Mouse (Mus musculus) limb, embryonic 12.5 days (tissue): Measurements from ENCODE around the gene Olfr987. TPM values are rescaled to one million over a fixed set of nuclear protein-coding genes. Genes with fewer than 3 reads are reported as not detected.
"Not testable (repeated sequence)": the region's sequence is repeated elsewhere in the genome, so short reads cannot be mapped to it uniquely, and the experiment has no call there.

Source experiments
- ATAC-seq: fragments of 200-750 bp; cut with Nextera tagmentation; 2 replicates; pipeline ENCODE4 v1.8.0; 2017; ENCODE audit warnings: low read depth, moderate TSS enrichment; ENCODE audit not compliant: insufficient number of reproducible peaks, insufficient read depth, low FRiP score, low TSS enrichment
- H3K27ac ChIP-seq: fragments of 300-500 bp; sonication (generic); 2 replicates; pipeline ENCODE4 v1.5.1; 2016; ENCODE audit warnings: mild to moderate bottlenecking, moderate library complexity
- H3K27me3 ChIP-seq: fragments of 300-500 bp; sonication (generic); 2 replicates; pipeline ENCODE4 v1.6.1; 2016; ENCODE audit warnings: mild to moderate bottlenecking, moderate library complexity
- H3K36me3 ChIP-seq: fragments of 300-500 bp; sonication (generic); 2 replicates; pipeline ENCODE4 v1.6.1; 2016; ENCODE audit warnings: mild to moderate bottlenecking, moderate library complexity
- H3K4me1 ChIP-seq: fragments of 300-500 bp; sonication (generic); replicated peaks from 2 replicates; pipeline ENCODE4 v1.6.1; 2016
- H3K4me2 ChIP-seq: fragments of 300-500 bp; sonication (generic); 2 replicates; pipeline ENCODE4 v1.6.1; 2016; ENCODE audit warnings: mild to moderate bottlenecking, moderate library complexity
- H3K4me3 ChIP-seq: fragments of 300-500 bp; sonication (generic); replicated peaks from 2 replicates; pipeline ENCODE4 v1.5.1; 2016; ENCODE audit warnings: mild to moderate bottlenecking
- H3K9ac ChIP-seq: fragments of 300-500 bp; sonication (generic); replicated peaks from 2 replicates; pipeline ENCODE4 v1.6.1; 2016; ENCODE audit warnings: mild to moderate bottlenecking, moderate library complexity
- H3K9me3 ChIP-seq: fragments of 300-500 bp; sonication (generic); 2 replicates; pipeline ENCODE4 v1.6.1; 2016; ENCODE audit warnings: mild to moderate bottlenecking, moderate library complexity
- WGBS: fragments of 180-500 bp; shearing (Covaris S2); methylation state at CpG from one replicate; pipeline ENCODE4 v1.1.7; 2016; 5-methylcytosine and 5-hydroxymethylcytosine counted together
- polyA plus RNA-seq: library from polyadenylated mRNA; unstranded; fragments of >200 nt; fragmentation: Nextera tagmentation; extraction: Ambion mirVana; gene quantifications from 2 replicates; pipeline ENCODE4 v1.2.1, GENCODE M21; 2016

Olfr987 gene
- polyA plus RNA-seq = not detected in 2 replicates

DNA sequence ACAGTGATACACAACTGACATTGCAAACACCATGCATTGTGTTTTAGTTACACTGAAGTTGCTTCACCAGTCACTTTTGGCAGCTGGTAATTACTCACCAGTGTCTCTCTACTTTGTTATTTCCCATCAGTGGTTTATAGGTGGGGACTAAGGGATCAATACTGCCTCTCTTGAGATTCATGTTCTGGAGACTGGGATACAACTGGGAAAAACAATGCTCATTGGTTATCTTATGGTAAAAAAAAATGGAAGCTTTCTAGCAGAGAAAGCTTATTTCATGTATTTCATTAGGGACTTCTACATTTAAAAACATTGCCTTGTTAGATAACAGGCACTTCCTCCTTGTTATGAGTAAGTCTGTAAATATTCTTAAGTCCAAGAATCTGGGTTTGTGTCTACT lies at the start of gene Olfr987:
Gene Olfr987, minus strand, starts transcription at position 101 of the 400 bp plus-strand sequence.
- not testable (repeated sequence) for H3K27me3 ChIP-seq, H3K4me1 ChIP-seq, ATAC-seq, H3K36me3 ChIP-seq, H3K9me3 ChIP-seq, H3K27ac ChIP-seq, H3K4me3 ChIP-seq, H3K9ac ChIP-seq, H3K4me2 ChIP-seq

DNA sequence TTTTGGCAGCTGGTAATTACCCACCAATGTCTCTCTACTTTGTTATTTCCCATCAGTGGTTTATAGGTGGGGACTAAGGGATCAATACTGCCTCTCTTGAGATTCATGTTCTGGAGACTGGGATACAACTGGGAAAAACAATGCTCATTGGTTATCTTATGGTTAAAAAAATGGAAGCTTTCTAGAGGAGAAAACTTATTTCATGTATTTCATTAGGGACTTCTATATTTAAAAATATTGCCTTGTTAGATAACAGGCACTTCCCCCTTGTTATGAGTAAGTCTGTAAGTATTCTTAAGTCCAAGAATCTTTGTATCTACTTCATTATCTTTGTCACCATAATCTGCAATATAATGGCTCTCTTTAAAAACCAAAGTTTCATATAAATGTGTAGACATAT lies 24.0 kb upstream of the Olfr987 start, which contains the start of gene Olfr988:
Gene Olfr988, minus strand, starts transcription at position 101 of the 400 bp plus-strand sequence.
- ATAC-seq, H3K4me3 ChIP-seq, H3K27ac ChIP-seq, H3K9ac ChIP-seq, H3K36me3 ChIP-seq, H3K4me1 ChIP-seq, H3K27me3 ChIP-seq, H3K9me3 ChIP-seq, H3K4me2 ChIP-seq: not testable (repeated sequence)

DNA sequence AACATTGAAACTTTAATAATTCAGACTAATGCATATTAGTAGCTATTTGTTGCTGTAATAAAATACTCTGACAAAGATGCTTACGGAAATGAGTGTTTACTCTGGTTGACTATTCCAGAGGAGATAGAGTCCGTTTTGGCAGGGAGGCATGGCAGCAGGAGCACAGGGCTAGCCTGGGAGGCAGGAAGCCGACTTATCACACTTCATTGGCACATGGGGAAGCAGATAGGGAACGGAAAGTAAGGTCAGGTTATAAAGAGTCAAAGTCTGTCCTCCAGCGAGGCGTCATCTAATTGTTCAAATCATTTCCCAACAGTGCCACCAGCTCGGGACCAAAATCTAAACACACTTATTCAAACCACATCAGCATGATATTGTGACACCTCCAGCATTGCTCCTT lies 857 bp upstream of the Olfr987 start:
- Histone ChIP-seq H3K9me3 (no peaks in the 10 kb centered on the region), H3K4me2 (no peak overlapping the region), H3K27ac (no peak overlapping the region), H3K4me1 (no peaks in the 10 kb centered on the region), H3K4me3 (no peak overlapping the region), H3K27me3 (no peaks in the 10 kb centered on the region), H3K36me3 (no peaks in the 10 kb centered on the region), H3K9ac (no peak overlapping the region)
- 74% methylated on average over 7 of the region's 7 CpGs for WGBS
- no peak for ATAC-seq

DNA sequence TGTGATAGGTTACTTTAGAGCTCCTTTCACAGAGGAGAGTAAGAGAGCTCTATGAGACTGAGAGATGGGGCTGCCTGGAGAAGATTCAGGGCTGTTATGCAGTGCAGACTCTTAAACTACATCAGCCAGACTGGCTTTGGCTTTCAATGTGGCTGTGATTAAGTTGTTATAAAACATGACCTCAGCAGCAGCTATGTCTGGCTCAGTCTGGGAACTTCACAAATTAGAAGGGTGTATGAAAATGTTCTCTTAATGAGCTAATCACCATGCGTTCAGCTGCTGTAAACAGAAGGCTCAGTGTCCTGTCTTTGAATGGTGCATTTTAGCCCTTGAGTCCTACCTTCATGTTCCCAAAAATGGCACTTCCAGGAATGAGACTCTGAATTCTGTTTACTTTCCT lies 20.0 kb downstream of the Olfr987 start:
- Histone ChIP-seq H3K4me2 (no peak overlapping the region), H3K36me3 (no peaks in the 10 kb centered on the region), H3K27me3 (no peaks in the 10 kb centered on the region), H3K4me3 (no peak overlapping the region), H3K9ac (no peak overlapping the region), H3K9me3 (0 out of 2 replicates have a peak, but pooled peaks cover 3% of the 10 kb centered on the region), H3K4me1 (no peaks in the 10 kb centered on the region), H3K27ac (peak overlapping the region; percentile 64)
- peak; percentile 84; the same call in 1 of the 2 replicates for ATAC-seq
- 38% methylated on average over 1 of the region's 1 CpGs for WGBS

DNA sequence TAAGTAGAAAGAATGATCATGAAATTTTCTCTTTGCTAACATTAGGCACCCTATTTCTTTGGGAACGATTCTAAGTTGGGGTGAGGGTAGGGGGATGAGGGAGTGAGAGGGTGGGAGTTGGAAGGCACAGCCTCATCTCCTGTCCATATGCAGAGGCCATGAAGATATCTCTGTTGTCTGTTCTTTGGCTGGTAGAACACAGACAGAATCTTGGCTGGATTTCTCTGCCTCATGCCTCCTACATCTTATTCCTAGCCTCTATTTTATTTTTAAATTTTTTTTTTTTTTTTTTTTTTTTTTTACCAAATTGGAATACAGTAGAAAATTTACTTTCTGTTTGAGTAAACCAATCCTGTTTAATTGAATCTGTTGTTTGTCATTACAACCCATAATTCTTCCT lies 53.7 kb downstream of the Olfr987 start:
- ATAC-seq = no peak
- no peaks in the 10 kb centered on the region for H3K27me3 ChIP-seq
- H3K9me3 ChIP-seq = no peaks in the 10 kb centered on the region
- no peak overlapping the region for H3K9ac ChIP-seq
- H3K36me3 ChIP-seq = no peaks in the 10 kb centered on the region
- H3K4me1 ChIP-seq = no peaks in the 10 kb centered on the region
- H3K4me3 ChIP-seq = no peak overlapping the region
- 50% methylated on average over 1 of the region's 1 CpGs for WGBS
- H3K4me2 ChIP-seq = no peak overlapping the region
- no peak overlapping the region for H3K27ac ChIP-seq

DNA sequence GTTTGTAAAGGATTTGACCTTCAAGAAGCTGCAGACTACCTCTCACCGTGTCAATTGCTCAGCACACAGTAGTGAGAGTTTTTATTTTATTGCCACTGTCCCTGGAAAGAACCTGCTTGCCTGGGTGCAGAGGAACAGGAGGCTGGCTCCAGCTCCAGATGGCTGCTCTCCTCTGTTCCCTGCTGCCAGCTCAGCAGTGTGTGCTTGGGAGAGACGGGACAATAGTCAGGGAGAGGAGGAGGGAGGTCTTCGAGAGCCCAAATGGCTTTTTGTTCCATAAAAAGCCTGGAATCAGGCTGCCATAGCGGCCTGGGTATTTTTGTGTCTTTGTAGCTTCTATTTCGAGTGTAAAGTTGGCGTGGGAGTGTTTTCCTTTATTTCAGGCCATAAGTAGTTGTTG lies 54.5 kb downstream of the Olfr987 start:
- H3K4me3 ChIP-seq = no peak overlapping the region
- H3K9ac ChIP-seq = no peak overlapping the region
- ATAC-seq = no peak
- H3K27ac ChIP-seq = no peak overlapping the region
- no peaks in the 10 kb centered on the region for H3K4me1 ChIP-seq
- H3K9me3 ChIP-seq = no peaks in the 10 kb centered on the region
- H3K27me3 ChIP-seq = no peaks in the 10 kb centered on the region
- no peaks in the 10 kb centered on the region for H3K36me3 ChIP-seq
- WGBS = 32% methylated on average over 6 of the region's 6 CpGs
- H3K4me2 ChIP-seq = no peak overlapping the region

DNA sequence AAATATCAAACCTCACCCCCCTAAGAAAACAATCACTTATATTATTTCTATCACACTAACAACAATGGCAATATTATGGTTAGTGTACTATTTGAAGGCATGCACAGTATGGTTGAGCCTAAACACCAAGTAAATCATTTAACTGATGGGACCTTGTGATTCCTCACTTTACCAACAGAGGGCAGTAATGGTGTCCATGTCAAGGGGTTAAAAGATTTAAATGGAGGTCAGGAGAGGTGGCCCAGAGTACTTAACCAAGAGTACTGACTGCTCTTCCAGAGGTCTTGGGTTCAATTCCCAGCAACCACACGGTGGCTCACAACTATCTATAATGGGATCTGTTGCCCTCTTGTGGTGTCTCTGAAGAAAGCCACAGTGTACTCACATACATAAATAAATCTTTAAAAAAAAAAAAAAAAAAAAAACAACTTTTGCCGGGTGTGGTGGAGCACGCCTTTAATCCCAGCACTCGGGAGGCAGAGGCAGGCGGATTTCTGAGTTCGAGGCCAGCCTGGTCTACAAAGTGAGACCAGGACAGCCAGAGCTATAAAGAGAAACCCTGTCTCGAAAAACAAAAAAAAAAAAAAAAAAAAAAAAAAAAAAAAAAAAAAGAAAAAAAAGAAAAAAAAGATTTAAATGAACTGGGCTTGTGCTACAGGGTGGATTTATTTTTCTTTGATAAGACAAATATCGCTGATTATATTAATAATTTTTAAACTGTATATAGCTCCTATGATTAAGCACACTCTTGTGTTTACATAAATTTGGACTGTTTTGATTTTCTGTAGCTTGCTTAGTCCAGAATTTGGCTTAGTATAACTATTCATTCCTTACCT lies 55.3 kb downstream of the Olfr987 start:
- no peaks in the 10 kb centered on the region for H3K27me3 ChIP-seq
- 87% methylated on average over 8 of the region's 8 CpGs for WGBS
- no peak overlapping the region for H3K27ac ChIP-seq
- no peaks in the 10 kb centered on the region for H3K4me1 ChIP-seq
- no peak overlapping the region for H3K4me3 ChIP-seq
- ATAC-seq = no peak
- H3K9me3 ChIP-seq = no peaks in the 10 kb centered on the region
- H3K36me3 ChIP-seq = no peaks in the 10 kb centered on the region
- no peak overlapping the region for H3K9ac ChIP-seq
- H3K4me2 ChIP-seq = no peak overlapping the region

DNA sequence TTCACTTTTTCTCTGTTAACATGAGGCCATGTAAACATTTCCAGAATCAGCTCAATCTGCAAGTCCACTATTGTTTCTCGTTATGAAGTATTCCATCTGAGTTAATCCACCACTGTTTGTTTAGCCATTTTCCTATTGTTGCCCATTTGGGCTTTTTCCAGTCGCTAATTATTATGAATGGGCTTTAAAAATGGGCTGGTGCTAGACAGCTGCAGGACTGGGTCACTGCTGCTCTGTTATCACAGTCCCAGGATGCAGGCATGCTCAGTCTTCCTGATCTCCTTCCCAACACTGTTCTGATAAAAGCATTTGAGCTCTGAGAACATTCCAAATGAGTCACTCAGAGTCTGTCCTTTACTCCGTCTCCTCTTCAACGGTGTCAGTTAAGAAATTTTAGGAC lies 58.1 kb downstream of the Olfr987 start:
- H3K9ac ChIP-seq = no peak overlapping the region
- no peaks in the 10 kb centered on the region for H3K27me3 ChIP-seq
- no peak for ATAC-seq
- H3K27ac ChIP-seq = no peak overlapping the region
- H3K4me3 ChIP-seq = no peak overlapping the region
- 82% methylated on average over 4 of the region's 4 CpGs for WGBS
- no peaks in the 10 kb centered on the region for H3K9me3 ChIP-seq
- H3K36me3 ChIP-seq = no peaks in the 10 kb centered on the region
- H3K4me1 ChIP-seq = no peaks in the 10 kb centered on the region
- no peak overlapping the region for H3K4me2 ChIP-seq

Other genes with a start within 250 kb of the Olfr987 start
- gene Aplnr, start 203.1 kb downstream of the Olfr987 start, polyA plus RNA-seq = 39.0 and 39.1 TPM in 2 replicates
- gene Lrrc55, start 142.1 kb downstream of the Olfr987 start, polyA plus RNA-seq = 0.45 and 0.46 TPM in 2 replicates
- gene Olfr988, start 23.9 kb upstream of the Olfr987 start, polyA plus RNA-seq = not detected in 2 replicates
- gene Olfr992, start 70.2 kb upstream of the Olfr987 start, polyA plus RNA-seq = not detected in 2 replicates
- not detected in 2 replicates for gene Olfr993, start 75.6 kb upstream of the Olfr987 start, polyA plus RNA-seq
- not detected in 2 replicates for gene Olfr994, start 97.1 kb upstream of the Olfr987 start, polyA plus RNA-seq
- not detected in 2 replicates for gene Olfr995, start 104.3 kb upstream of the Olfr987 start, polyA plus RNA-seq
- gene 4833423E24Rik, start 179.7 kb upstream of the Olfr987 start, polyA plus RNA-seq = not detected in 2 replicates
- gene Olfr996, start 239.9 kb upstream of the Olfr987 start, polyA plus RNA-seq = not detected in 2 replicates
- gene Olfr998, start 249.6 kb upstream of the Olfr987 start, polyA plus RNA-seq = not detected in 2 replicates